Mouse (Mus musculus): ENCODE results near the gene Cnbd2.

GRCm38 (mm10) chr2:156406987-156407386 lies 94.9 kb downstream of the Cnbd2 start:
- TF ChIP-seq CTCF (IDR thresholded peaks at IDR 0.05; ENCODE audit: extremely low read depth, insufficient read depth, insufficient read length, insufficient replicate concordance) (no peak), POLR2A (IDR thresholded peaks at IDR 0.05; ENCODE audit: low read depth, low read length) (no peak)

Data from spleen, adult 2 months (tissue).